Mouse (Mus musculus): ENCODE results near the gene Hmgcs1. TPM values are rescaled to one million over a fixed set of nuclear protein-coding genes. Genes with fewer than 3 reads are reported as not detected.

Hmgcs1 gene
- polyA plus RNA-seq, 1 experiment, result 317 TPM

GRCm38 (mm10) chr13:119755681-119756471 is 65.7 kb downstream of the Hmgcs1 start, which contains the start of gene Nim1k:
Gene Nim1k, minus strand, starts transcription at chr13:119755882.
- DNase-seq (ENCODE audit: low read depth), result peak; percentile 94
- TF ChIP-seq POLR2A (IDR thresholded peaks at IDR 0.05; ENCODE audit: borderline replicate concordance, extremely low read depth, insufficient read depth, insufficient read length, poor library complexity, severe bottlenecking) (peak; percentile 42; the same call in 1 of the 2 replicates), CTCF (IDR thresholded peaks at IDR 0.05; ENCODE audit: borderline replicate concordance, extremely low read depth, insufficient read depth, insufficient read length) (no peak)

GRCm38 (mm10) chr13:119756831-119757230 is 66.7 kb downstream of the Hmgcs1 start:
- TF ChIP-seq POLR2A (IDR thresholded peaks at IDR 0.05; ENCODE audit: borderline replicate concordance, extremely low read depth, insufficient read depth, insufficient read length, poor library complexity, severe bottlenecking) (no peak), CTCF (IDR thresholded peaks at IDR 0.05; ENCODE audit: borderline replicate concordance, extremely low read depth, insufficient read depth, insufficient read length) (no peak)
- DNase-seq (ENCODE audit: low read depth), result no peak

Other genes with a start within 250 kb of the Hmgcs1 start
- gene 4833420G17Rik, start 227.6 kb upstream of the Hmgcs1 start, polyA plus RNA-seq (2012; rRNA removed), result 116 and 191 TPM in 2 replicates
- gene Tmem267, start 202.3 kb upstream of the Hmgcs1 start, polyA plus RNA-seq (2012; rRNA removed), result 11.4 and 13.6 TPM in 2 replicates
- 2.1 TPM in 2 replicates for gene 3110070M22Rik, start 202.0 kb upstream of the Hmgcs1 start, polyA plus RNA-seq (2012; rRNA removed)
- 0.29 and 0.30 TPM in 2 replicates for gene Ccl28, start 66.6 kb upstream of the Hmgcs1 start, polyA plus RNA-seq (2012; rRNA removed)
- 1.1 and 1.8 TPM in 2 replicates for gene Nim1k, start 65.5 kb downstream of the Hmgcs1 start, polyA plus RNA-seq (2012; rRNA removed)
- 27.2 and 33.4 TPM in 2 replicates for gene Zfp131, start 100.5 kb downstream of the Hmgcs1 start, polyA plus RNA-seq (2012; rRNA removed)
- 0.19 and 0.23 TPM in 2 replicates for gene AF067063, start 139.8 kb downstream of the Hmgcs1 start, polyA plus RNA-seq (2012; rRNA removed)
- gene D13Ertd608e, start 145.6 kb downstream of the Hmgcs1 start, polyA plus RNA-seq (2012; rRNA removed), result not detected in 2 replicates
- gene Tcstv1, start 204.4 kb downstream of the Hmgcs1 start, polyA plus RNA-seq (2012; rRNA removed), result not detected in 2 replicates
- not detected in 2 replicates for gene Gm21761, start 238.9 kb downstream of the Hmgcs1 start, polyA plus RNA-seq (2012; rRNA removed)